Mouse (Mus musculus): ENCODE data around the gene Nkain4.

The Nkain4 gene

DNA sequence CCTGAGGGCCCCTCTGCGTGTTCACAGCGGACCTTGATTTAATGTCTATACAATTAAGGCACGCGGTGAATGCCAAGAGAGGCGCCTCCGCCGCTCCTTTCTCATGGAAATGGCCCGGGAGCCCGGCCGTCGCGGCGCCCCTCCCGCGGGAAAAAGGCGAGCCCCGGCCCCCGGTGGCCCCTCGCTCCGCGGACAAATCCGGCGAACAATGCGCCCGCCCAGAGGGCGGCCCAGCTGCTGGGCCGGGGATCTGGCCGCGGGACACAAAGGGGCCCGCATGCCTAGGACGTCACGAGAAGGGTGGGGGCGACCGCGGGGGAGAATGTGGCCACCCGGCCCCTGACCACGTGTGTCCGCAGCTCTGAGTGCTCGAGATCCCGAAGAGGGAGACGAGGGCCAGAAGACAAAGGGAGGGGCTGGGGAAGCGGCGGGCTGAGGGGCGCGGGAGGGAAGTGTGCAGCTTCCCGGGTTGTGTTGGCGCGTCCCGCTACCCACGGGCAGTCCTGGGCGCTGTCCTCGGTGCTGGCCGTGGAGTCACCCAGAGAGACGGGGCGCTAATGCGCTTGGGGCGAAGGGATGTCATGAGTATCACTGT lies 60.4 kb downstream of the Nkain4 start:
- no peak for DNase-seq (ENCODE audit: low read depth, low spot score)

DNA sequence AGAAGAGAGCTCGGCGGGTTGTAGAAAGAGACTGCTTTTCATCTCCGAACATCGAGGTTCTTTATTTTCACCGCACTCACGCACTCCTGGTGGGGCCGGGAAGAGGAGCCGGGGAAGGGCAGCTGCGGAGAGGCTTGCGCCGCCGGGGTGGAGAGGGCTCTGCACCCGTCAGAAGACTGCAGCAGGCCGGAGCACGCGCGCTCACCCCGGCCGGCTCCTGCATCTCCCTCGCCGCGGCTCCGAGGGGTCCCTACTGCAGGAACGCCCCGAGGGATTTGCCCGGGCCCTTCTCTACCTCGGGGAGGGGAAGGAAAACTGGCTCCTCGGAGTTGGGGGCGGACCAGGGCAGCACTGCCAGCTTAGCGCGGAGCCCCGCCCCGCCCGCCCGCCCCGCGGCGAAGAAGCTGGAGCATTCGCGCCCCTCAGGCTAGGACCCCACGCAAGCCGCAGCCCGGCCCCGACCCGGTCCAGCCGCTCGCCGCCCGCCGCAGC lies 60.9 kb downstream of the Nkain4 start:
- no peak for DNase-seq (ENCODE audit: low read depth, low spot score)

DNA sequence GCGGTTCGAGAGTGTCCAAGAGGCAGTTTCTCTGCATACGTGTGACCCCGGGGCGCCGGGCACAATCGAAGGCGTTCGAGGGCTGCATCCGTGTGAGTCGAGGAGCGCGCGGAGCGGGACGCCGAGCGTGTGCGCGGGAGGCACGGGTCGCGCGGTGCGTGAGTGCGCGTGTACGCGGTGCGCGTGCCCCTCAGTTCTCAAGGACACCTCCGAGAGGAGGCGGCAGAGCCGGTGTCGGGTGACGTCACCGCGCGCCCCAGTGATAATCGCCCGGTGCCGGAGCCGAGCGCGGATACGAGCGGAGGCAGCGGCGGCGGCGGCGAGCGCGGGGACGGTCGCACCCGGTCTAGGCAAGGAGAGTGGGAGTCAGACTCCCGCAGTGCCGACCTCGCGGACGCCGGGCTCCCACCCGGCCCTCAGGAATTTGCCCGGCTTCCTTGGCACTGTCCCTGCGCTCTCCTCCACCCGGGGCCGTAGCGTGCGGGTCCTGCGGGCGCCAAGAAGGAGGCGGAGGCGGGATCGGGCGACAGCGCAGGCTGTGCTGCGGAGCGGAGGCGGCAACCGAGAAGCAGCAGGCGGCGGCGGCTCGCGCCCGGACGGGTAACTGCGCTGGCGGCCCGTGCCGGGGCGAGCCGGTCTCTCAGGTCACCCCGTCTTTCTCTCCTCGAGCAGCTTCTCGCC lies 61.5 kb downstream of the Nkain4 start:
- DNase-seq (ENCODE audit: low read depth, low spot score) = no peak

- no peak for DNase-seq (ENCODE audit: low read depth, low spot score)
Observed at GRCm38 (mm10) chr2:180891835-180892323, 62.6 kb downstream of the Nkain4 start.

GRCm38 (mm10) chr2:180891075-180891834 lies 63.2 kb downstream of the Nkain4 start:
- DNase-seq (ENCODE audit: low read depth, low spot score) = no peak

DNA sequence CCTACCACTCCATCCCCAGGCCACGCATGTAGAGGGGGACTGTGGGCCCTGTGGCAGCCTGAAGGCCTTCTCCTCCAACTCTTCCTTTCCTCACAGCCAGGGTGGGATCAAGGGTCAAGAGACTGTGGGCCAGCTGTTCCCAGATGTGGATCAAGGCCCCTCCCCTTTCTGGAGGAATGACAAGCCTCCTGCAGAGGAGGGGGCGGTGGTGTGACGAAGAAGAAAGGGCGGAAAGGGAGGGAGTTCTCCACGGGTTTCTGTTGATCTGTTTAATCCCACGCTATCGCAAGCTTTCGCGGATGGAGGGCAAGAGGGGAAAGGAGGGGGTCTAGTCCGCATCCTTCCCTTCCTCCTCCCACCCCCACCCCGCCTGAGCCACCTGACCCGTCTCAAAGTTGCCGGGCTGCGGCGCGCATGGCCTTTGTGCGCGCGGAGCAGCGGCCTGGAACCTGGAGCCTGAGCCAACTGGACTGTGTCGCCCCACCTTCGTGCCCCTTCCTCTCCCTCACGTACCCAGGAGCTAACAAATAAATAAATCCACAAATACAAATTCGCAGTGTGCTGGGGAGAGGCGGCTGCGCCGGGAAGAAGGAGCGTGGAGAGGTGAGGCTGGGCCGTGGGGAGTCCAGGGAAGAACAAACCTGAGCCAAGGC lies 64.0 kb downstream of the Nkain4 start:
- no peak for DNase-seq (ENCODE audit: low read depth, low spot score)

- DNase-seq (ENCODE audit: low read depth, low spot score) = no peak
Observed at GRCm38 (mm10) chr2:180889921-180890280, 64.6 kb downstream of the Nkain4 start.

- no peak for DNase-seq (ENCODE audit: low read depth, low spot score)
Observed at GRCm38 (mm10) chr2:180889271-180889920, 65.1 kb downstream of the Nkain4 start.

GRCm38 (mm10) chr2:180885270-180885669 lies 69.2 kb downstream of the Nkain4 start:
- no peak for DNase-seq (ENCODE audit: low read depth, low spot score)

Data from retina, adult 2 months (tissue).